Mouse (Mus musculus) thymus, postnatal 4 days (tissue): ENCODE results near the gene Crcp.

ENCODE experiments used
- DNase-seq: peaks from one replicate; pipeline ENCODE4 v3.0.0; 2021

Crcp gene

GRCm38 (mm10) chr5:130029142-130029897 is at the start of gene Crcp, which contains the start of gene Asl:
TSS of gene Crcp (plus strand) at chr5:130029290.
TSS of gene Asl (minus strand) at chr5:130029247.
- peak; percentile 89 for DNase-seq

- DNase-seq: no peak
Observed at GRCm38 (mm10) chr5:129980216-129980615, 48.9 kb upstream of the Crcp start.

- no peak for DNase-seq
Observed at GRCm38 (mm10) chr5:129989376-129989775, 39.7 kb upstream of the Crcp start.

GRCm38 (mm10) chr5:129991898-129992297 is 37.2 kb upstream of the Crcp start:
- DNase-seq: no peak

DNA sequence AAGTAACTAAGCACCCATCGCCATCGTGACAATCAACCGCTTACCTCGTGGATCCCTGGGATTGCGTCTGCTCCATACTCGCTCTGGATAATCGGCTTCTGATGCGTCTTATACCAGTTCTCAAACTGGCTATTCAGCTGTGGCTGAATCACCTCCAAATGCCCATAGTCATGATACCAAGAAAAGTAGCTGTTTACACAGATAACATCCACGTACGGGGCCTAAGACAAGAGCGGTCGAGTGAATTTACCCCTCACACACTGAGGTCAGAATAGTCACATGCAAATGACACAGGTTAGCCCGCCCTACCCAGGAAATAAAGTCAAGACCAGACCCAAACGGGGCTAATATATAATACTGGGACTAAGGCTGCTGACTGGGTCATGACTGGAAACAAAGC is 35.7 kb upstream of the Crcp start:
- no peak for DNase-seq

DNA sequence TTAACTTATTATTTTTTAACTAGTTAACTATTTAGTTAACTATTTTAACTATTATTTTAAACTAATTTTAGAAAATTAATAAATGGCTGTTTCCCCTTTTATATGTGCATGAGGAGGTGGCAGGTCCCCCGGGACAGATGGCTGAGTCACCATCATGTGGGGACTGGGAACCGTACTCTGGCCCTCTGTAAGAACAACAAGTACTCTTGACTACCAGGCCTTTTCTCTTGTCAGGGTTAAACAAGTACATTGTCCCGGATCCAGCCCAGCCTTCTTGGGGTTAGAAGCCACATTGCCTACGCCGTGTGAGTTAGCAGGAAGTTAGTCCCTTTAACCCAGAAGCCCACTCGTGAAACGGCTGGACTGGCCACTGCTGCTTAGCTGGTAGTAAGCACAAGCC is 34.1 kb upstream of the Crcp start:
- DNase-seq: no peak

- DNase-seq: peak; percentile 24
Observed at GRCm38 (mm10) chr5:129997700-129998099, 31.4 kb upstream of the Crcp start.

DNA sequence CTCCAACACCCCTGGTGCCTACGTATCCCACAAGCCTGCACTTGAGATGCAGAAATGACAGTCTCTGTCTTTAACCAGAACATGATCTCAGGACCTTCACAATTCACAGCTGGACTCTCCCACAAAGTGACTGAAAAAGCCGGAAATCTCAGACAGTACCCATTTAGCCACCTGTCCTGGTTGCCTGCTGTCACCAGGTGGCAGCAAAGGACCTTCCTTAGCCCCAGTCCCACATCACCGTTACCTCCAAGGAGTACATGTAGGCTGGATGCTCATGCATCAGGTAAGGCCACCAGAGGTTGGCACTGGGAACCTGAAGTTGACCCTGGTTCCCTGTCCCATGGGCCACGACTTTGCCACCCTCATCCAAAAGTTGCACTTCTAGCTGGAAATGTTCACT is 30.0 kb upstream of the Crcp start:
- DNase-seq: peak; percentile 74

DNA sequence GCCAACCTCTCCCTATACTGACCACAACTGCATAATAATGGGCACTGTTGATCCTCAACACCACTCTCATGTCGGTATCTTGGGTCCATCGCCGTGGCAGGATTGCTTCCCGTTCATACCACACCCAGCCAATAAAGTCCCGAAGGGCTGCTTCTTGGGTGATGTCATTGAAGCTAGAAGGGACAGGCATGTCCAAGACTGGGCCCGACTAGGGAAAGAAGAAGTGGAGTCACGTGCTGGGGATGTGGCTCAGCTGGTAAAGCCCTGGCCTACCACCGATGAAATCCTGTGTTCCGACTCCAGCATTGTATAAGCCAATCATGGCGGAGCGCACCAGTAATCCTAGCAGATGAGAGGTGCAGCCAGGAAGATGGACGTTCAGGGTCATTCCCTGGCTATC is 28.4 kb upstream of the Crcp start:
- DNase-seq: no peak

DNA sequence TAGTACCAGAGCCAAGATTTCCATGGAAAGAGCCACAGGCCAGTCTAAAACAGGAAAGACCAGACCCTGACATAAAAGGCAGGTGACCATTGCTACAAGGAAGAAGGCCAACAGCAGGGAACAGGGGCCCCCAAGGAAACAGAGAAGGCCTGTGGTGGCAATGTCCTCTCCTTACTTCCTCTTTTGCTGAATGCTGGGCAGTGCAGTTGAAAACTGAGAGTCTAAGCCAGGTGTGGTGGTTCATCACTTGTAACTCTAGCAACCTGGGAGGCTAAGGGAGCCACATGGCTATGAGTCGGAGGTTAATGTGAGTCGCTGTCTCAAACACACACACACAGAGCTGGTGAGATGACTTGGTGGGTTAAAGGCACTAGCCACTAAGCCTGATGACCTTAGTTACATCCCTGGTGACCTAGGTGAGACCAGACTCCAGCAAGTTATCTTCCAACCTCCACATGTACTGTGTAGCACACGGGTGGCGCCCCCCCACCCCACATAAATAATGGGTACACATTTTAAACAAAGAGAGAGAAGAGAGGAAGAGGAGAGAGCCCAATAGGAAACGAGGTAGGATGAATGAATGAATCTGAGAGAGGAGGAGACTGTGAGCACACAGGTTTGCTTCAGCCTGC is 27.6 kb upstream of the Crcp start:
- no peak for DNase-seq

- DNase-seq: peak; percentile 75
Observed at GRCm38 (mm10) chr5:130002301-130003146, 26.6 kb upstream of the Crcp start, which contains the start of gene Gusb. TSS of gene Gusb (minus strand) at chr5:130003049.

DNA sequence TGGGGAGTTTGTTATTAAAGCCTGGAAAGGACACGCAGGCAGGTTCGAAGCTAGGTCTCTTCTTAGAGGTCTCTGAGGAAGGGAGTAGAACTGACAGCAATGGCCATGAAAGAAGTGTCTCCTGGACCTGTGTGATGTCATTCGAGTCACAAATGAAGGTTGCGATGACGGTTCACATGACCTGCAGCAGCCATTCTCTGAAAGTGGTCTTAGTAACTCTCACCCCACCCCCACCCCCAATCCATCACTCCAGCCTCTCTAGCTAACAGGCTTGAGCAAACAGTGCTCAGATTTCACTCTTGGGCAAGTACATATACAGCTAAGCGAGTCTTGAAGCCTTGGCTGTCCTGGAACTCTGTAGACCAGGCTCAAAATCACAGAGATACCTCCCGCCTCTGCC is 25.9 kb upstream of the Crcp start:
- no peak for DNase-seq

- DNase-seq: no peak
Observed at GRCm38 (mm10) chr5:130007344-130007743, 21.7 kb upstream of the Crcp start.

GRCm38 (mm10) chr5:130008034-130008590 is 21.0 kb upstream of the Crcp start:
- no peak for DNase-seq

DNA sequence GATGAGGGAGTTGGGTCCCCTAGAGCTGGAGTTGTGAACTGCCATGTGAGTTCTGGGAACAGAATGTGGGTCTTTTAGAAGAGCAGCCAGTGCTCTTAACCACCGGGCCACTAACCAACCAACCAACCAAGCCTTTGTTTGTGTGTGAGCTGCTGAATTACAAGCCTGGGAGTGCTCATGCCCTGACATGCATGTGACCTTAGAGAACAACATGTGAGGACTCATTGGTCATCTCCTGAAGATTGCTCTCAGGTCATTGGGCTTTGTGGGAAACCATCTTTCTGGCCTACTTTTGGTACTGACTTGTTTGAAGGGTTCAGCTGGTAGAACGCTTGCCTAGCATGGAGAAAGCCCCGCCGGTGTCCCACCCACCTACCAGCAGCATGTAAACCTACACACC is 19.3 kb upstream of the Crcp start:
- DNase-seq: no peak

GRCm38 (mm10) chr5:130010961-130011360 is 18.1 kb upstream of the Crcp start:
- DNase-seq: peak; percentile 30

GRCm38 (mm10) chr5:130015104-130015503 is 14.0 kb upstream of the Crcp start:
- DNase-seq: no peak

DNA sequence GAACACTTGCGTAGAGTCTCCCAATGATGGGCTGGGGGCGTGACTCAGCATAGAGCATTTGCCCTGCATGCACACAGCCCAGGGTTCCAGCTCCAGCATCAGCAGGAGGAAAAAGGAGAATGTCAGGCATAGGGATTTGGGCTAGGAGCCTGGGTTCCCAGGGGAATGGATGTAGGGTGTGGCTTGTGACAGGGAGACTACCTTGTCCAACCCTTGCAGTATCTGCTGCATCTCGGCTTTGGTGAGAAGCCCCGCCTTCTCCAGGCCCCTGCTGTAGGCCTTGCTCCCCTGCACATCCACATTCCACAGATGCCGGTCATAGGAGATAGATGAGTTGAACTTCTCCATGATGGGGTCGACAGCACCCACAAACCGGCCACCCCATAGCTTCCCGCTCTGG is 9.6 kb upstream of the Crcp start:
- no peak for DNase-seq

DNA sequence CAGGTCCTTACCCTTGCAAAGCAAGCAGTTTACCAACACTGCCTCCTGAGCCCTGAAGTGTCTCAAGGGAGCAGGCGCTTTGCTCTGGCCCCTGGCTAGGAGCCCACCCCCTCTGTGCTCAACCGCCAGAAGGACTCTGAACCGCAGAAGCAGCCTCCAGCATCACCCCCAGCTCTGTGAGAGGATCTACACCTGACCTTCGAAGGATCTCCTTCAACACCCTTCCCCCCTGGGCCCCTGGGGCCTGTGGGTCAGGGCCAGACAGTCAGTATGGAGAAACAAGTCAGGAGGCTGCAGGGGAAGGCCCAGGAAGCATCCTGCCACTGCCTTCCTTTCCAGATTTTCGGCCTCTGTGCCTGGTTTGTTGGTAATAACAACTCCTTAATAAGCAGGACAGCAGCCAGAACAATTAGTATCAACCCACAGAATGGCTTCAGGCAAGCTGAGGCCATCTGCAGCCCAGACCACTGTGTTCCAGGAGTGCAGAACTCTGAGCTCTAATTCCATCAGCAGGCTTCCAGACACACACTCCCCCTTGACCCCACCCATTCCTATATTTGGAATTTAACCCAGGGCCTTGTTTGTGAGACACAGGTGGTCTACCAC is 7.6 kb upstream of the Crcp start:
- no peak for DNase-seq

DNA sequence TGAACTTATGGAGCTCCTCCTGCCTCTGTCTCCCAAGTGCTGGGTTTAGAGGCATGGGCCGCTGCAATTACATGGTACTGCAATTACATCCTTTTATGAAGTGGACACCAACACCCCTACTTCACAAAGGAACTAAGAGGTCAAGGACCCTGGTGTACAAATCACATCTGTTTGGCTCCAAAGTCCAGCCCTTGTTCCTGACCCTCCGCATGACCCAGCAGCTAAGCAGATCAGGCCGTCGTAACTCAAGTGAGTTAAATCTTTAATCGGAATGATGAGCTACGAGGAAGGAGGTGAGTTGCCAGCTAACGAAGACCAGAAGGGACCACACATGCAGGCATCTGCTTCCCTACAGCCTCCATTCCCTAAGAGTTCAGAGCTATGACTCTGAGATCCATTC is 6.7 kb upstream of the Crcp start:
- no peak for DNase-seq

DNA sequence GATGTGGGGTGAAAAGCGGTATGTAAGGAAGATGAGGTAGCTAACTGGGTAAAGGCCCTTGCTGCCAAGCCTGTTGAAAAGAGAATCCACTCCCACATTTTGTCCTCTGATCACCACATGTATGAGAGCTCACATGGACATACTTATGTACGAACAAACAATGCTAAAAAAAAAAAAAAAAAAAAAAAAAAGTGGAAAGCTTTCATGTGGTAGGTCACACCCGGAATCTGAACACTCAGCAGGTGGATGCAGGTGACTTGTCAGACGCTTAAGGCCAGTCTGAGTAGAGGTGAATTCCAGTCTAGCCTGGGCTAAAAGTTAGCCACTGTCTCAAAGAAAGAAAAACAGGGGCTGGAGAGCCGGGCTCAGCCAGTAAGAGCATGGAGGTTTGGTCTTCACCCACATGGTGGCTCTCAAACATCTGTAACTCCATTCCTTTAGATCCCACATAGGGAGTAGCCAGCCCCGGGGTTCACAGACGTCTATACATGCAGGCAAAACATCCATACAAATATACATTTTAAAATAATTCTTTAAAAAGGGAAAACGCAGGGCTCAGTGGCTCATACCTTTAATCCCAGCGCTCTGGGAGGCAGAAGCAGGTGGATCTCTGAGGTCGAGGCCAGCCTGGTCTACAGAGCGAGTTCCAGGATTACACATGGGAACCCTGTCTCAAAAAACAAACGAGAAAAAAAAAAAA is 5.9 kb upstream of the Crcp start:
- no peak for DNase-seq
